Mouse (Mus musculus): Measurements from ENCODE around the gene AA986860. TPM values are rescaled to one million over a fixed set of nuclear protein-coding genes. Genes with fewer than 3 reads are reported as not detected.

The AA986860 gene
- polyA plus RNA-seq, 1 experiment from 2014 or later = 0.91 TPM

DNA sequence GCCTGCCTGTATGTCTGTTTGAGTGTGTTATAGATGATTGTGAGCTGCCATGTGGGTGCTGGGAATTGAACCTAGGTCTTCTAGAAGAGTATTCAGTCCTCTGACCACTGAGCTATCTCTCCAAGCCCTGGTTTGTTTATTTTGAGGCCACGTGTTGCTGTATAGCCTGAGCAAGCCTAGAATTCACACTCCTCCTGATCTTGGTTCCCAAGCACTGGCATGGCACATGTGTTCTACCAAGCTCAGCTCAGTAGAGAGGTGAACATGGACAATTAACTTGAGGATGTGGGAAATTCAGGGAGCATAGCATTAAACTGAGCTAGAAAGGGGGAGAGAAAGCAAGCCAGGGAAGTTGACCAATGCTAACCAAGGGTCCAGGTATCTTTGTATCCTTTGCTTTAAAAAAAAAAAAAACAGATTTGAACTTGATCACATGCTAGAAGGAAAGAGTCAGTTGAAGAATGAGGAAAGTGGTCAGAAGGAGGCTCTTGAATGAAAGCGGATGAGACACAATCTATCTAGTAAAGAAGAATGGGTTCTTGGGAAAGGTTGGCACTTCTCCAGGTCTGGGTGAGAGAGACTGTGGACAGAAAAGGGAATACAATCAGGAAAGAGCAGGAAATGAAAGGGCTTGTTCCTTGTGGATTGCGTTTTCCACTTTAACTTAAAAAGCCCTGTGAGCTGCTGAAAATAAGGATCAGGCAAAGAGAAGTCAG lies 30.4 kb downstream of the AA986860 start:
- H3K9me3 ChIP-seq (replicated peaks; ENCODE audit: control insufficient read depth, low read length) = no peaks in the 10 kb centered on the region
- ATAC-seq (replicated peaks; ENCODE audit: extremely low read depth, insufficient read depth, low FRiP score) = no peak
- H3K36me3 ChIP-seq (ENCODE audit: control insufficient read depth, insufficient read depth) = no peaks in the 10 kb centered on the region
- no peak overlapping the region for H3K4me3 ChIP-seq (ENCODE audit: low read length)
- H3K27ac ChIP-seq (ENCODE audit: low read length) = no peak overlapping the region
- H3K27me3 ChIP-seq (ENCODE audit: control insufficient read depth, insufficient read depth, low read length) = no peaks in the 10 kb centered on the region
- H3K4me1 ChIP-seq (ENCODE audit: control insufficient read depth, insufficient read depth, low read length) = no peaks in the 10 kb centered on the region
- no peak overlapping the region for H3K4me2 ChIP-seq (ENCODE audit: low read depth, low read length)
- no peak overlapping the region for H3K9ac ChIP-seq (ENCODE audit: low read length)
- WGBS = 65% methylated on average over 3 of the region's 3 CpGs

DNA sequence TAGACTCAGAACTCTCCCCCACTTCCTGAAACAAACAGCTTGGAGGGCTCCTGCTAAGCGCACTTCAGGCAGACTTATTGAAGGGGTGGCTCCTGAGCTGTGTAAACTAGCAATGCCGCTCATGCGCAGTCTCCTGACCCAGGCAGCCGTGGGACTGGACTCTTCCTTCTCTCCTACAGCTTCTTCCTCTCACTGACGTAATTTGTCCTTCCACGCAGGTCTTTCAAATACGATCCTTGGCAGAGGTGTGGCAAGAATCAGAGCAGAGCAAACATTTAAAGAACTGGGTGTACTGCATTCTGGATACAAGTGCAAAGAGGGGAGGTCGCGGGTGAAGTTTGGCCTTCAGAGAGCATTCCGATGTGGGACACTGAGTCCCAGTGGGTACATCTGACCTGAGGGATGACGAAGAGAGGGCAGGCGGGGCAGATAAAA lies 32.3 kb downstream of the AA986860 start:
- no peak overlapping the region for H3K9ac ChIP-seq (ENCODE audit: low read length)
- no peaks in the 10 kb centered on the region for H3K4me1 ChIP-seq (ENCODE audit: control insufficient read depth, insufficient read depth, low read length)
- no peak overlapping the region for H3K27ac ChIP-seq (ENCODE audit: low read length)
- H3K4me3 ChIP-seq (ENCODE audit: low read length) = no peak overlapping the region
- H3K36me3 ChIP-seq (ENCODE audit: control insufficient read depth, insufficient read depth) = no peaks in the 10 kb centered on the region
- no peaks in the 10 kb centered on the region for H3K27me3 ChIP-seq (ENCODE audit: control insufficient read depth, insufficient read depth, low read length)
- ATAC-seq (replicated peaks; ENCODE audit: extremely low read depth, insufficient read depth, low FRiP score) = no peak
- no peak overlapping the region for H3K4me2 ChIP-seq (ENCODE audit: low read depth, low read length)
- H3K9me3 ChIP-seq (replicated peaks; ENCODE audit: control insufficient read depth, low read length) = no peaks in the 10 kb centered on the region
- 72% methylated on average over 12 of the region's 12 CpGs for WGBS

DNA sequence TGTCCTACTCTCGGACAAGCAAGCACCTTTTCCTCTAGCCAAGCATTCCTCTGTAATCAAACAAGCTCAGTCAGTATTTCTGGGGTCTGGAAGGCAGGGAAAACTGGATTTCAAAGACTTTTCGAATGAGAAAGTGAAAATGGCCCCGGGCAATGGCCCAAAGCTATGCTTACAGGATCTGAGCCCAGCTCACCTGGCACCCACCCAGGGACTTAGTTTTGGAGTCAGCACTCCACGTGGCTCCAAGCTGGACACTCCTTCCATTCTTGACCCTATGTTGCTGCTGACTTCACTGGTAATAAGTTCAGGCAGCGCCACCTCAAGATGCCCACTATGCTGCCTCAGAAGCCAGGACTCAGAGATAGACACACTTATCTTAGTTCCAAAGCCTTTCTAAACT lies 35.3 kb downstream of the AA986860 start:
- 70% methylated on average over 5 of the region's 5 CpGs for WGBS
- Histone ChIP-seq H3K9me3 (replicated peaks; ENCODE audit: control insufficient read depth, low read length) (no peaks in the 10 kb centered on the region), H3K4me2 (ENCODE audit: low read depth, low read length) (no peak overlapping the region), H3K4me1 (ENCODE audit: control insufficient read depth, insufficient read depth, low read length) (no peaks in the 10 kb centered on the region), H3K27ac (ENCODE audit: low read length) (no peak overlapping the region), H3K4me3 (ENCODE audit: low read length) (no peak overlapping the region), H3K36me3 (ENCODE audit: control insufficient read depth, insufficient read depth) (no peaks in the 10 kb centered on the region), H3K27me3 (ENCODE audit: control insufficient read depth, insufficient read depth, low read length) (no peaks in the 10 kb centered on the region), H3K9ac (ENCODE audit: low read length) (no peak overlapping the region)
- ATAC-seq (replicated peaks; ENCODE audit: extremely low read depth, insufficient read depth, low FRiP score) = no peak

DNA sequence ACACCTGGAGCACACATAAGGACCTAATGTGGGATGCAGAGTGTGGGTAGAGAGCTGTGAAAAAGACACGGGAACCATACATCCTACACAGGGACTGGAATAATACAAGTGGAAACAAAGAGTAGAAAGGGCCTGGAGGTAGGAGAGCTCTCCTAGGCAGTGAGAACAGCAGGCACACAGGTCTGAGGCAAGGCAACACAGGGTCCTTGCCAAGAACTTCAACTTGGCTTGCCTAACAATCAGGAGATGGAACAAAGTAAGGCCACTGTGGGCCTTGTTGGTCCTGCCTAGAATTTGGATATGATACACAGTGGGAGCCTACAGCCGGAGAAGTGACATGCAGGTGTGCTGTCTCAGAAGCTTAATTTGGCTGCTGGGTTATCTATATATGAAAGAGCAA lies 38.1 kb downstream of the AA986860 start:
- WGBS = 80% methylated on average over 2 of the region's 2 CpGs
- no peak overlapping the region for H3K4me2 ChIP-seq (ENCODE audit: low read depth, low read length)
- no peaks in the 10 kb centered on the region for H3K27me3 ChIP-seq (ENCODE audit: control insufficient read depth, insufficient read depth, low read length)
- no peak for ATAC-seq (replicated peaks; ENCODE audit: extremely low read depth, insufficient read depth, low FRiP score)
- no peaks in the 10 kb centered on the region for H3K4me1 ChIP-seq (ENCODE audit: control insufficient read depth, insufficient read depth, low read length)
- H3K36me3 ChIP-seq (ENCODE audit: control insufficient read depth, insufficient read depth) = no peaks in the 10 kb centered on the region
- no peaks in the 10 kb centered on the region for H3K9me3 ChIP-seq (replicated peaks; ENCODE audit: control insufficient read depth, low read length)
- no peak overlapping the region for H3K4me3 ChIP-seq (ENCODE audit: low read length)
- H3K9ac ChIP-seq (ENCODE audit: low read length) = no peak overlapping the region
- no peak overlapping the region for H3K27ac ChIP-seq (ENCODE audit: low read length)

DNA sequence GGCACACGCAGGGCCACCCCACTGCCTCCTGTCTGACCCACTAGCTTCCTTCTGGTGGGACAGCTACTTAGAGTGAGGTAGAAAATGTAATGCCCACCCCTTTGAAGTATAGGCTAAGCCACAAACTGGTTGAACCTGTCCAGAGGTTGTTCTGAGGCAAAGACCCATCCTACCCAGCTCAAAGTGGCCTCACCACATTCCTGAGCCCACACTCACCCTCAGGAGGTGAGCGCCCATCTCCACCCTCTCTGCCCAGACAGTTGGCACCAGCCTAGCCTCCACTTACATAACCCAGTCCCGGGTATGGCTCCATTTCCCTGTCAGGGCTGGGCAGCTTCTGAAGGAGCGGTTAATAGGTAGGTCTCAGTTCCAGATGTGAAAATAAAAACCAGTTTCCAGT lies 38.7 kb downstream of the AA986860 start:
- Histone ChIP-seq H3K4me1 (ENCODE audit: control insufficient read depth, insufficient read depth, low read length) (no peaks in the 10 kb centered on the region), H3K27ac (ENCODE audit: low read length) (no peak overlapping the region), H3K9me3 (replicated peaks; ENCODE audit: control insufficient read depth, low read length) (no peaks in the 10 kb centered on the region), H3K27me3 (ENCODE audit: control insufficient read depth, insufficient read depth, low read length) (no peaks in the 10 kb centered on the region), H3K9ac (ENCODE audit: low read length) (no peak overlapping the region), H3K4me2 (ENCODE audit: low read depth, low read length) (no peak overlapping the region), H3K36me3 (ENCODE audit: control insufficient read depth, insufficient read depth) (no peaks in the 10 kb centered on the region), H3K4me3 (ENCODE audit: low read length) (no peak overlapping the region)
- ATAC-seq (replicated peaks; ENCODE audit: extremely low read depth, insufficient read depth, low FRiP score) = no peak
- WGBS = 76% methylated on average over 4 of the region's 4 CpGs

DNA sequence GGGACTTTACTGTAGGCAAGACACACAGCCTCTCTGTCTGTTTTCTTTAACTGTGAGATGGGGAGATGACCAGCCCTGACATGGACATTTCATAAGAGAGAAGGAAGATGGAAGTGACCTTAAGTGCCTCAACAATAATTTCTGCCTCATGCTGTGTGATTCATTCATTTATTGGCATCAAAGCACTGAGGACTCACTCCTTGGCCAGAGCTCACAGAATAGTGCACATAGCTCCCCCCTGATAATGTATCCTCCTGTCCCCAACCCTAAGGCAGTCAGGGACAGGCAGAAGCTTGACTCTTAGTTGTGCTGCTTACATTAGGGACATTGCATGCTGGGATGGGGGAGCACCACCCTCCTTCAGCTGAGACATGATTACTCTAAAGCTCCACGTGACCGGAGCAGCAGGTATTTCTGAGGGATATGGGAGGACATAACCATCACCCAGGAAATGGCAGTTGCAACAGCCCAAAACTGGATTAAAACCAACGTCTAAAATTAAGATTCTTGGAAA lies 39.3 kb downstream of the AA986860 start:
- no peak overlapping the region for H3K4me2 ChIP-seq (ENCODE audit: low read depth, low read length)
- 69% methylated on average over 3 of the region's 3 CpGs for whole genome bisulfite sequencing
- ATAC-seq (replicated peaks; ENCODE audit: extremely low read depth, insufficient read depth, low FRiP score) = no peak

DNA sequence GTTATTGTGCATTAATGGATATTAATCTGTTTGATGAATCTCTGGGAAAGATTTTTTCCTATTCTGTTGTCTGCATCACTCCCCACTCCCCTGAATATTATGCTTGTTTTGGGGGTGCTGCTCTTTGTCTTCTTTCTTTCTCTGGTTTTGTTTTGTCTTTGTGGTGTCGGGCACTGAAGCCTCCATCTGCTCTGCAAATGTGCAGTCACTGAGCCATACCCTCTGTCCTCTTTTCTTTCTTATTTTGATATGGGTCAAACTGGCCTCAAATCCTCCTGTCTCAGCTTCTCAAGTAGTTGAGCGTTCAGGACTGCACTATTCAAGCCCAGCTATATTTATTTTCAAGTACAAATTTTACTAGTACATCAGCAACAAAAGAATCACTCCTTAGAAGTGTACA lies 43.5 kb downstream of the AA986860 start:
- 75% methylated on average over 2 of the region's 2 CpGs for WGBS
- H3K4me3 ChIP-seq (ENCODE audit: low read length) = no peak overlapping the region

More for the DNA sequence above, 39.3 kb downstream of the AA986860 start:
- H3K9me3 ChIP-seq (replicated peaks; ENCODE audit: control insufficient read depth, low read length) = no peaks in the 10 kb centered on the region
- no peak overlapping the region for H3K9ac ChIP-seq (ENCODE audit: low read length)
- no peak overlapping the region for H3K27ac ChIP-seq (ENCODE audit: low read length)
- H3K4me1 ChIP-seq (ENCODE audit: control insufficient read depth, insufficient read depth, low read length) = no peaks in the 10 kb centered on the region
- no peaks in the 10 kb centered on the region for H3K36me3 ChIP-seq (ENCODE audit: control insufficient read depth, insufficient read depth)
- no peak overlapping the region for H3K4me3 ChIP-seq (ENCODE audit: low read length)
- H3K27me3 ChIP-seq (ENCODE audit: control insufficient read depth, insufficient read depth, low read length) = no peaks in the 10 kb centered on the region

DNA sequence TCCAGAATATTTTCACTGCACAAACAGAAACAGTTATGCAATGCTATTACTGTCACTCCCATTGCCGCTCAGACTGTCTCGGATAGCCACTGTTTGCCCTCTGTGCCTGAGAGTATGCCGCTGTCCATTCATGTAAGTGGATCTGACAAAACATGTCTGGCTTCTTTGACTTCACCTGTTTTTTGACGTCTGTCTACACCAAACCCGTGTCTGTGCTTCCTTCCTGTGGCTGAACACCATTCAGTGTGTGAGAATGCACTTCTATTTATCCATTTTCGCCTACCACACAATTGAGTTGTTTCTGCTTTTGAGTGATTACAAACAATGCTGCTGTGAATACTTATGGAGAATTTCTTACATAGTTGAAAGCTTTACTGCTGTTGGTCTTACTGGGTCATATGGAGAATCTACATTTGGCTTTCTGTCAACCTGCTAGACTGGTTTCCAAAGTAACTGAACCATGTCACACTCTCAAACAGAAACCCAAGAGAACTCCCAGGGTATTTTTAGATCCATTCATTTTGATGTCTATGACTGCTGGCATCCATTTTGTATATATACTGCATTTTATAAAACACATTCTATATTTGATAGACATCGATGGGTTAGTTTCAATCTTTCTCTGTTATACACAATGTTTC lies 44.0 kb downstream of the AA986860 start:
- 60% methylated on average over 7 of the region's 7 CpGs for WGBS
- ATAC-seq (replicated peaks; ENCODE audit: extremely low read depth, insufficient read depth, low FRiP score) = no peak
- no peak overlapping the region for H3K27ac ChIP-seq (ENCODE audit: low read length)

More for the DNA sequence above, 43.5 kb downstream of the AA986860 start:
- no peaks in the 10 kb centered on the region for H3K9me3 ChIP-seq (replicated peaks; ENCODE audit: control insufficient read depth, low read length)
- H3K4me1 ChIP-seq (ENCODE audit: control insufficient read depth, insufficient read depth, low read length) = no peaks in the 10 kb centered on the region
- H3K36me3 ChIP-seq (ENCODE audit: control insufficient read depth, insufficient read depth) = no peaks in the 10 kb centered on the region
- H3K9ac ChIP-seq (ENCODE audit: low read length) = no peak overlapping the region
- H3K4me2 ChIP-seq (ENCODE audit: low read depth, low read length) = no peak overlapping the region
- no peaks in the 10 kb centered on the region for H3K27me3 ChIP-seq (ENCODE audit: control insufficient read depth, insufficient read depth, low read length)
- no peak for ATAC-seq (replicated peaks; ENCODE audit: extremely low read depth, insufficient read depth, low FRiP score)
- no peak overlapping the region for H3K27ac ChIP-seq (ENCODE audit: low read length)

DNA sequence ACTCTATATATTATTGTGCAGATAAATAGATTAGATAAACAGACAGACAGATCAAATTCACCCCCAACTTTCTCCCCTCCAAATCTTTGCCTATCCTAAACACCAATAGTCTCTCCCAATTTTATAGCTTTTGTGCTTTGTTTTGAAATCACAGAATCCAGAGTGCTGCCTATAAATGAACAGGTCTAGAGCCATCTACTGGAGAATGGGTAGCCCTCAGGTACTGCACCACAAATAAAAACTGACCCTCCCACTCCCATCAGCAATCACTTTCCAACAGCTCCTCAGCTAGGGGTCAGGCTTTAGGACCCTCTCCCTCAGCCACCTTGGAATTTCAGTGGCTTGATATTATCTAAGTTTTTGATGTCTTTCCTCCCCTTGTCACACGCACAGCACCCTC lies 44.9 kb downstream of the AA986860 start:
- WGBS = 76% methylated on average over 1 of the region's 1 CpGs
- no peak for ATAC-seq (replicated peaks; ENCODE audit: extremely low read depth, insufficient read depth, low FRiP score)

More for the DNA sequence above, 44.0 kb downstream of the AA986860 start:
- H3K4me2 ChIP-seq (ENCODE audit: low read depth, low read length) = no peak overlapping the region
- H3K4me3 ChIP-seq (ENCODE audit: low read length) = no peak overlapping the region
- no peaks in the 10 kb centered on the region for H3K36me3 ChIP-seq (ENCODE audit: control insufficient read depth, insufficient read depth)
- no peak overlapping the region for H3K9ac ChIP-seq (ENCODE audit: low read length)
- no peaks in the 10 kb centered on the region for H3K27me3 ChIP-seq (ENCODE audit: control insufficient read depth, insufficient read depth, low read length)
- no peaks in the 10 kb centered on the region for H3K9me3 ChIP-seq (replicated peaks; ENCODE audit: control insufficient read depth, low read length)
- H3K4me1 ChIP-seq (ENCODE audit: control insufficient read depth, insufficient read depth, low read length) = no peaks in the 10 kb centered on the region

More for the DNA sequence above, 44.9 kb downstream of the AA986860 start:
- H3K27me3 ChIP-seq (ENCODE audit: control insufficient read depth, insufficient read depth, low read length) = no peaks in the 10 kb centered on the region
- no peak overlapping the region for H3K9ac ChIP-seq (ENCODE audit: low read length)
- no peak overlapping the region for H3K4me2 ChIP-seq (ENCODE audit: low read depth, low read length)
- no peak overlapping the region for H3K27ac ChIP-seq (ENCODE audit: low read length)
- H3K4me3 ChIP-seq (ENCODE audit: low read length) = no peak overlapping the region
- H3K9me3 ChIP-seq (replicated peaks; ENCODE audit: control insufficient read depth, low read length) = no peaks in the 10 kb centered on the region
- no peaks in the 10 kb centered on the region for H3K4me1 ChIP-seq (ENCODE audit: control insufficient read depth, insufficient read depth, low read length)
- no peaks in the 10 kb centered on the region for H3K36me3 ChIP-seq (ENCODE audit: control insufficient read depth, insufficient read depth)

Measured in heart, embryonic 16.5 days (tissue).